Mouse (Mus musculus) cortical plate, adult 2 months (tissue): ENCODE data around the gene Fgl2.

Source experiments
- CTCF ChIP-seq: fragments of 200-500 bp; IDR thresholded peaks from 2 replicates; pipeline ENCODE4 v1.5.1; 2011; ENCODE audit warnings: mild to moderate bottlenecking, control low read depth, low read length; ENCODE audit not compliant: insufficient read depth; ENCODE audit errors: extremely low read depth
- POLR2A ChIP-seq: fragments of 200-500 bp; IDR thresholded peaks from 2 replicates; pipeline ENCODE4 v1.6.1; 2011; ENCODE audit warnings: mild to moderate bottlenecking, low read length, control low read depth; ENCODE audit not compliant: insufficient read depth; ENCODE audit errors: extremely low read depth

- no peak for TF ChIP-seq CTCF
- TF ChIP-seq POLR2A, result no peak
Measured at GRCm38 (mm10) chr5:21382678-21383077, 10.2 kb downstream of the Fgl2 start.
